Mouse (Mus musculus): ENCODE results near the gene Ndufa9. TPM values are rescaled to one million over a fixed set of nuclear protein-coding genes. Genes with fewer than 3 reads are reported as not detected.

Gene Ndufa9
- polyA plus RNA-seq, 1 experiment from 2014 or later: 167 TPM

- no peaks in the 10 kb centered on the region for H3K36me3 ChIP-seq (replicated peaks)
- no peak overlapping the region for H3K9ac ChIP-seq
- WGBS: 85% methylated on average over 6 of the region's 6 CpGs
- no peak overlapping the region for H3K27ac ChIP-seq
- H3K4me1 ChIP-seq: no peaks in the 10 kb centered on the region
- no peak overlapping the region for H3K4me3 ChIP-seq (replicated peaks)
- no peak overlapping the region for H3K4me2 ChIP-seq
- H3K27me3 ChIP-seq: no peaks in the 10 kb centered on the region
- no peaks in the 10 kb centered on the region for H3K9me3 ChIP-seq
- ATAC-seq (ENCODE audit: low FRiP score): no peak
Measured at GRCm38 (mm10) chr6:126794751-126795150, 54.2 kb downstream of the Ndufa9 start.

- Histone ChIP-seq H3K9ac (no peak overlapping the region), H3K36me3 (replicated peaks) (no peaks in the 10 kb centered on the region), H3K27me3 (no peaks in the 10 kb centered on the region), H3K4me1 (no peaks in the 10 kb centered on the region), H3K9me3 (no peaks in the 10 kb centered on the region), H3K4me3 (replicated peaks) (no peak overlapping the region), H3K27ac (no peak overlapping the region), H3K4me2 (no peak overlapping the region)
- ATAC-seq (ENCODE audit: low FRiP score): no peak
- 97% methylated on average over 6 of the region's 6 CpGs for WGBS
Measured at GRCm38 (mm10) chr6:126793689-126794088, 55.2 kb downstream of the Ndufa9 start.

- WGBS: 35% methylated on average over 12 of the region's 12 CpGs
- H3K4me2 ChIP-seq: peak overlapping the region; percentile 36
Measured at GRCm38 (mm10) chr6:126791964-126792363, 57.0 kb downstream of the Ndufa9 start.

GRCm38 (mm10) chr6:126791488-126791887, 57.4 kb downstream of the Ndufa9 start:
- H3K4me1 ChIP-seq: no peaks in the 10 kb centered on the region
- no peak overlapping the region for H3K27ac ChIP-seq
- no peak for ATAC-seq (ENCODE audit: low FRiP score)
- H3K36me3 ChIP-seq (replicated peaks): no peaks in the 10 kb centered on the region
- H3K9ac ChIP-seq: no peak overlapping the region
- H3K9me3 ChIP-seq: no peaks in the 10 kb centered on the region
- 63% methylated on average over 4 of the region's 4 CpGs for WGBS
- H3K4me2 ChIP-seq: no peak overlapping the region
- no peak overlapping the region for H3K4me3 ChIP-seq (replicated peaks)
- H3K27me3 ChIP-seq: no peaks in the 10 kb centered on the region

More at GRCm38 (mm10) chr6:126791964-126792363, 57.0 kb downstream of the Ndufa9 start:
- Histone ChIP-seq H3K4me3 (replicated peaks) (no peak overlapping the region), H3K36me3 (replicated peaks) (no peaks in the 10 kb centered on the region), H3K4me1 (no peaks in the 10 kb centered on the region), H3K9me3 (no peaks in the 10 kb centered on the region), H3K27ac (no peak overlapping the region), H3K9ac (no peak overlapping the region), H3K27me3 (no peaks in the 10 kb centered on the region)
- ATAC-seq (ENCODE audit: low FRiP score): no peak

- H3K9ac ChIP-seq: no peak overlapping the region
- no peaks in the 10 kb centered on the region for H3K9me3 ChIP-seq
- no peak overlapping the region for H3K4me2 ChIP-seq
- H3K27me3 ChIP-seq: no peaks in the 10 kb centered on the region
- no peak for ATAC-seq (ENCODE audit: low FRiP score)
- no peaks in the 10 kb centered on the region for H3K4me1 ChIP-seq
- no peaks in the 10 kb centered on the region for H3K36me3 ChIP-seq (replicated peaks)
- WGBS: 81% methylated on average over 8 of the region's 8 CpGs
- no peak overlapping the region for H3K27ac ChIP-seq
- no peak overlapping the region for H3K4me3 ChIP-seq (replicated peaks)
Measured at GRCm38 (mm10) chr6:126788863-126789262, 60.1 kb downstream of the Ndufa9 start.

GRCm38 (mm10) chr6:126784206-126784605, 64.7 kb downstream of the Ndufa9 start:
- no peaks in the 10 kb centered on the region for H3K27me3 ChIP-seq
- no peak for ATAC-seq (ENCODE audit: low FRiP score)
- no peak overlapping the region for H3K9ac ChIP-seq
- no peaks in the 10 kb centered on the region for H3K36me3 ChIP-seq (replicated peaks)
- H3K4me1 ChIP-seq: no peaks in the 10 kb centered on the region
- no peak overlapping the region for H3K27ac ChIP-seq
- no peak overlapping the region for H3K4me3 ChIP-seq (replicated peaks)
- H3K4me2 ChIP-seq: no peak overlapping the region
- H3K9me3 ChIP-seq: no peaks in the 10 kb centered on the region
- 54% methylated on average over 5 of the region's 5 CpGs for WGBS

- no peaks in the 10 kb centered on the region for H3K27me3 ChIP-seq
- no peak overlapping the region for H3K4me2 ChIP-seq
- no peak overlapping the region for H3K9ac ChIP-seq
- 75% methylated on average over 8 of the region's 10 CpGs for WGBS
- no peak overlapping the region for H3K4me3 ChIP-seq (replicated peaks)
- no peaks in the 10 kb centered on the region for H3K4me1 ChIP-seq
- no peaks in the 10 kb centered on the region for H3K9me3 ChIP-seq
- no peaks in the 10 kb centered on the region for H3K36me3 ChIP-seq (replicated peaks)
- H3K27ac ChIP-seq: no peak overlapping the region
- no peak for ATAC-seq (ENCODE audit: low FRiP score)
Measured at GRCm38 (mm10) chr6:126783651-126784066, 65.3 kb downstream of the Ndufa9 start.

- ATAC-seq (ENCODE audit: low FRiP score): no peak
- Histone ChIP-seq H3K9me3 (no peaks in the 10 kb centered on the region), H3K4me3 (replicated peaks) (no peak overlapping the region), H3K27me3 (no peaks in the 10 kb centered on the region), H3K36me3 (replicated peaks) (no peaks in the 10 kb centered on the region), H3K9ac (no peak overlapping the region), H3K27ac (no peak overlapping the region), H3K4me1 (no peaks in the 10 kb centered on the region), H3K4me2 (no peak overlapping the region)
- WGBS: 90% methylated on average over 1 of the region's 1 CpGs
Measured at GRCm38 (mm10) chr6:126783056-126783455, 65.9 kb downstream of the Ndufa9 start.

- no peak overlapping the region for H3K4me3 ChIP-seq (replicated peaks)
- ATAC-seq (ENCODE audit: low FRiP score): no peak
Measured at GRCm38 (mm10) chr6:126777889-126778288, 71.0 kb downstream of the Ndufa9 start.

GRCm38 (mm10) chr6:126773873-126774272, 75.1 kb downstream of the Ndufa9 start:
- Histone ChIP-seq H3K27me3 (0 out of 2 replicates have a peak, but pooled peaks cover 5% of the 10 kb centered on the region), H3K27ac (no peak overlapping the region), H3K4me3 (replicated peaks) (no peak overlapping the region), H3K9ac (no peak overlapping the region), H3K36me3 (replicated peaks) (no peaks in the 10 kb centered on the region), H3K4me2 (no peak overlapping the region), H3K4me1 (peaks cover 9% of the 10 kb centered on the region), H3K9me3 (no peaks in the 10 kb centered on the region)
- WGBS: 62% methylated on average over 4 of the region's 4 CpGs
- no peak for ATAC-seq (ENCODE audit: low FRiP score)

More at GRCm38 (mm10) chr6:126777889-126778288, 71.0 kb downstream of the Ndufa9 start:
- Histone ChIP-seq H3K27ac (no peak overlapping the region), H3K27me3 (0 out of 2 replicates have a peak, but pooled peaks cover 5% of the 10 kb centered on the region), H3K9me3 (no peaks in the 10 kb centered on the region), H3K4me2 (no peak overlapping the region), H3K4me1 (no peaks in the 10 kb centered on the region; the same call in 1 of the 2 replicates), H3K36me3 (replicated peaks) (no peaks in the 10 kb centered on the region), H3K9ac (no peak overlapping the region)
- 89% methylated on average over 6 of the region's 6 CpGs for WGBS

GRCm38 (mm10) chr6:126772326-126772725, 76.6 kb downstream of the Ndufa9 start:
- H3K4me1 ChIP-seq: peaks cover 24% of the 10 kb centered on the region
- no peak overlapping the region for H3K4me3 ChIP-seq (replicated peaks)
- H3K27ac ChIP-seq: 0 out of 2 replicates have a peak overlapping the region, but pooled peaks have one; percentile 31
- no peak for ATAC-seq (ENCODE audit: low FRiP score)
- H3K9me3 ChIP-seq: no peaks in the 10 kb centered on the region
- H3K27me3 ChIP-seq: 0 out of 2 replicates have a peak, but pooled peaks cover 5% of the 10 kb centered on the region
- H3K4me2 ChIP-seq: no peak overlapping the region
- H3K9ac ChIP-seq: no peak overlapping the region
- WGBS: 83% methylated on average over 4 of the region's 4 CpGs
- H3K36me3 ChIP-seq (replicated peaks): no peaks in the 10 kb centered on the region

Data from forebrain, embryonic 12.5 days (tissue).